Mouse (Mus musculus): ENCODE measurements at regions not wholly inside any gene's neighbourhood (a gene's known extent, or its start where the extent isn't known, plus 50 kb on each side); places are given as distances from the start of the nearest gene placed in this dataset.

DNA sequence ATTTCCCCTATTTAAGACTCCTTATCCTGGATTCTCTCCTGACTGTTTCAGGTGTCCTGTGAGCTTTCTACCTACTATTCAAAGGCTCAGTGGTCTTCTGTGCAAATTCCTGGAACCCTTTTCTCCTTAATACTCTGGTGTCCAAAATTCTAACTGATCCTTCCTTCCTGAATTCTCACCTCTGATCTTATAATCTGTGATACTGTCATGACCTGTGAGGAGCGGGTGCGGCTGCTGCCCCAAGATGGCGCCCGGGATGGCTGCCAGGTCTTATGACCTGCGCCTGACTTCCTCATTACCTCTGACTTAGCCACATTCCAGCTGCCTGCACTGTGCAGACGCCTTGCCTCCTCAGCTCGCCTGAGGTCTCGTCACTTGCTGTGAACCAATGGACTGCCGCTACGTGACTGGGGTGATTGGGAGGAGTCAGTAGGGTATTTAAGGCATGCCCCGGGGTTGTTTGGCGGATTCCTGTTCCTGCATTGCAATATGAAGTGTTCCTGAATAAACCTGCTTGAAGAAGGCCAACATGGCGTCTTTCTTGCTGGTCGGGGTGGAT is 131.2 kb downstream of the Ptbp2 start:
- DNase-seq (ENCODE audit: low read depth) = no peak

DNA sequence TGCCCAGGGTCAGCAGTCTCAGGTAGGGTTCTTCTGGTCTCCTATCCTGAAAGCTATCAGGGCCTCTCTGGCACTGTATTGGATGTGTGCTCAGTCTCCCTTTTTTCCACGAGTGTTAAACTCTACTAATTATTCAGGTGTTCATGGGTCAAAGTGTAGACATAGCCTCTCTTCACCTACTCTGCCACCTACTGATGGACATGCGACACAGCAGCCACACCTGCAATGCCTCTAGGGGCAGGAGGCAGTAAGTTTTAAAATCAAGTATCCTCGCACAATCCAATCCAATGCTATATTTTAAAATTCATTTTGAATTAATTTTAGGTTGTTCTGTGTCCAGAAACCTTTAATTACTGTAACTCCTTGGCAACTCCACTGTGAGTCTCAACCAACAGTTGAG is 145.6 kb downstream of the Ptbp2 start:
- DNase-seq (ENCODE audit: low read depth) = no peak

DNA sequence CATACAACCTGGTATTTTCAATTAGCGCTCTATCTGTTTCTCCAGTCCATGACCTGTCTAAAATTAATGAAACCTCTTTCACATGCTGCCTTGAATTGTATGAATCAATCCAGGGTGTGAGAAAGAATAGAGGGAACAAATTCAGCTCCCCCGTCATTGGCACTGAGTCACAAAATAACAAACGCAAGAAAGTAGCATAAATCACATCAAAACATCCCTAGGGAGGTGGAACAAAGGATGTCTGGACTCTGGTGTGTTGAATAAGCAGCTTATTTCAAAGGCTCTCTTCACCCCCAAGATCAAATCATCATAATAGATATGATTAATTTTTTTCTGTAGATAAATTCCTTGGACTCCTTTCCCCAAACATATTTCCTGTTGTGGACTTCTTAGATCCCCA is 148.6 kb downstream of the Ptbp2 start:
- no peak for DNase-seq (ENCODE audit: low read depth)

DNA sequence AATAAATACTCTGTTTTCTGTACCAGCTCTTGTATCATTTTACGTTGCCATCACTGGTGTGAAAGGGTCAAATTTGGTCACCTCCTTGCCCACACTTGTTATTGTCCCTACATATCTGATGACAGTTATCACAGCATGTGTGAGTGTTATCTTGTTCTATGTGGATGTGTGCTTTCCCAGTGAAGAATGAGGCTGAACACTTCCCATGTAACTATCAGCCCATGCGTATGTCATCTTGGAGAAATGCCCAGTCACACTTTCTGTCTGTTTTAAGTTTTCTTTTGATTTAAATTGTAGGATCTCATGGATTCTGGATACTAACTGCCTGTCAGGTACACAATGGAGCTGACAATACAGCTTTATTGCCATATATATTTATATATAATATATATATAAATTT is 150.8 kb downstream of the Ptbp2 start:
- DNase-seq (ENCODE audit: low read depth) = no peak

DNA sequence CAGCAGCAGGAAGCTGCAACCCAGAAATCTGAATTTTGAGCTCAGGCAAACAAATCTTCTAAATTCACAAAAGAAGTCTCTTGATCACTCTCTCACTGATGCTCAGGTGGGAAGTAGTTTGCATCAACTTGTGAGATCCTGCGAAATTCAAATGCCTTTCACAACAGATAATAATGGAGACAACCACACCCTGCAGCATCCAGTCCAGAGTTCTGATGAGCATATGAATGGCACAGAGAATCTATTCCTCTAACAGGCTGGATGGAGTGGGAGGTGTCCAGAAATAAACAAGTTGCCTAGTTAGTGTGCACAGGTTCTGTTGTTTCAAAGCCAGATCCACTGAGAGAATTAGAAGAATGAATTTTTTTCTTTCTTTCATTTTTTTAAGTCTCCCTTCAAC is 178.2 kb downstream of the Ptbp2 start:
- DNase-seq (ENCODE audit: low read depth) = no peak

DNA sequence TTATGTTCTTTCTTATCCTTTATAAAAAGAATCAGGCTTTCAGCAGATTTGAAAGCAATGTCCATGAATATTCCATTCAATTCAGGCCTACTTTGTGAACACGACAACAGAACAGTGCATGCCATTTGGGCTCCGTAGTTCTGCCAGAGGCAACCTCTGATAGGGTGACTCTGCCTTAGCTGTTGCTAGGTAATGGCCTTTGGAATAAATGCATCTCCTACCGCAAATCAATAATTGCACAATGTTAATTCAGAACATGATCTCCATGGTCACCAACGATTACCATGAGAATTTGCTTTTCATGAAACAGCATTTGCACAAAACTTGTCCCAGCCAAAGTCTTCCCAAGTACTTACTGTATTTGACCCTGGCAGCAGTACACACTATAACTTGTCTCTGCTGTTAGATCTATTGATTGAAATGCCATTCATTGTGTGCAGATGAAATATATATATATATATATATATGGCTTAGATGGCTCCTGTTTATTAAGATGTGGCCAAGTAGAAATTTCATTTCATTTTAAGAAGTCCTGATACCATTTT is 195.3 kb downstream of the Ptbp2 start:
- DNase-seq (ENCODE audit: low read depth) = no peak

DNA sequence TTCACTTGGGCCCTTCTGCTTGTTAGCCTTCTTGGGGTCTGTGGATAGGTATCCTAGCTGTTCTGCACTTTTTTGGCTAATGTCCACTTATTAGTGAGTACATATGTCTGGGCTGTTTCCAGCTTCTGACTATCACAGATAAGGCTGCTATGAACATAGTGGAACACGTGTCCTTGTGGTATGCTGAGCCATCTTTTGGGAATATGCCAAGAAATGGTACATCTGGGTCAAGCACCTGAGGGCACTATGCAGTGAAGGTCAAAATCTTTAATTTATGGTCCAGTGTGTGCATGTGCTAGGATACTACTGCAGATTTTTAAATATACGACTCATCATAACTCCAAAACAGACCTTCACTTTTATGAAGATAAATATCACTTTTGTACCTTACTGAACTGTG is 196.3 kb downstream of the Ptbp2 start:
- no peak for DNase-seq (ENCODE audit: low read depth)

DNA sequence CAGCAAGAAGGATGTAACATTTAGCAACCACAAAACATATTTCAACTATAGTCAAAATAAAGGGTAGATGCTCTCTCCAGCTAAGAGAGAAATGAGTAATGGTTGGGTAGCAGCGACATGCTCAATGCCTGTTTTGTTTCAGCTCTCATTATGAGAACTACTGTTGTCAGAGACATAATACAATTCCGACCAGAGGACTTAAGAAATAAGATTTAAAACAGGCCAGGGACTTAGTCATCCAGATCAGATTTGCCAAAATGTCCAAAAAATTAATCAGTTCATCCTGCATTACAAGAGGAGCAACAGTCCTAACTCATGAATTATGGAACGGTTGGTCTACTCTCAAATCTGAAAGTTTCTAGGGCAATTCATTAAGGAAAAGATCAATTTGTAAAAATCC is 208.8 kb downstream of the Ptbp2 start:
- peak; percentile 8 for DNase-seq (ENCODE audit: low read depth)

DNA sequence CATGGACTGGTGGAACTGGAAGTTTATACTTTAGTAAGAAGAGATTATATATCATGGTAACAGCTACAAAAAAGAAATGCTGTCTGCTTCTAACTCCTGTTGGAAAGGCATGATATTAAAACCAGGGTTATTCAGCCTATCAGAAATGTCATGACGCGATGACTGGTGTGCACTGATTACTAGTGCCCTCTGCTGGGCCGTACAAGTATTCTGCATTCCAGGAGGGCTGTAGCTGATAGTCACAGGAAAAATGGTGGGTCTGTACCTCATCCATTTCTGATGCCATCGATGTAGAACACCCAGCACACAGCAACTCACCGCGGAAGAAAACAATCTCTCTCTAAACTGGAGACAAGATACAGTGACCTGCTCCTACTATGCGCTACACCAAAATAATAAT is 246.4 kb downstream of the Ptbp2 start:
- no peak for DNase-seq (ENCODE audit: low read depth)

DNA sequence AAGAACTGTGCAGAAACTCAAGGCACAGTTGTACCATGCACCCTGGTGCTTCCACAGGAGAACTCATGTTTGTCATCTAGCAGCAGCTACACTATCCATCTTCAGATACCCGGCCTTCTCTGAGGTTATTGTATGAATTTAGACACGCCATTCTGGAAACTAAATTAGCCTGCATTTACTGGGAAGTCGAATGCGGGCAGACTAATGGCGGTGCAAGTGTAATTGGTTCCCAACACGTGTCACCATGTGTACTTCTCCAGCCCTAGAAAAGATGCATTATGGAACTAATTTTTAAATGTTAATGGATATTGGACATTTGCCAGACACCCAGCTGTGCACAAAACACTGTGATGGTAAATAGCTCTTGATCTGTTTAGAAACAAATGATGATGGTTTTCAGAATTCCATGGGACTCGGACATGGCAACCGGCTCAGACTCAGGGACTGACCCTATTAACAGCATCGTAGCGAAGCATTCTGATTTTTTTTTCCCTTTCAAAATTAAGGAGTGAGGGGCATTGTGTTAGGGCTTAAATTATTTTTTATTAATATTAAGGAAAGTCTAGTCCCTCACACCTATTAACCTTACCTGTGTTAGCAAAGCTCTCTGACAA is 259.6 kb downstream of the Ptbp2 start:
- DNase-seq (ENCODE audit: low read depth) = no peak

DNA sequence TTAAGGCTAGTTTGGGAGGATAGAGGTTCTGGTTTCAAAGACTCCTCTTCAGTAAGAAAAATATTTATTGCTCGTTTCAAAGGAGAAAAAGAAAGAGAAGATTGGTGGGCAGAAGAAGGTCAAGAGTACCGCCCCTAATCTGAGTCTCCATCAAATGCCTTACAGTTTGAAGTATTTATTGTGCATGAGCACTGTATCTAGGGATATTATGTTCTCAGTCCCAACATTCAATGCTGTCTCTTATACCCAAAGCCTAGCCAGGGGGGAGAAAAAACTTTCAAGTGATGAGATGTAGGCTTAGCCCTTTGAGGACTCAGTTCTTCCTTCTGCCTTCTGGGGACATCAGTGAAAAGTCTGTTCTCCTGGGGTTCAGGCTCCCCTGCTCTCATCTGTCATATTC is 271.7 kb downstream of the Ptbp2 start:
- DNase-seq (ENCODE audit: low read depth) = no peak

DNA sequence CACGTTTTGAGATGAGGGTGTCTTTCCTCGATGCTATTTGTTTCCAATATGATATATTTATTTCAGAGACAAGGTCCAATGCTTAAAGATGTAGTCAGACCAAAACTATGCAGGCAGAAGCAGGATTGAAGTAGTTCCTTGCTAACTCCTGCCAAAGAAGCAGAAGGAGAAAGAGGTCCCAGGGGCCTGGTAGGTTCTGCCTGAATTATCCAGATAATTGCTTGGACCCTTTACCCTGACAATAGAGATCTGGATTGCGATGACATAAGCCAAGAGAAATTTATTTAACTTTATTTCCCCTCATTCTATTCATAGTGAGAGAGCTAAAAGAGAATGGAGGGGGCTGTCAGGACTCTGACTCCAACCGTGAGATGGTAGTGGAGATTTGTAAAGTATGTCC is 275.1 kb downstream of the Ptbp2 start:
- DNase-seq (ENCODE audit: low read depth) = no peak

DNA sequence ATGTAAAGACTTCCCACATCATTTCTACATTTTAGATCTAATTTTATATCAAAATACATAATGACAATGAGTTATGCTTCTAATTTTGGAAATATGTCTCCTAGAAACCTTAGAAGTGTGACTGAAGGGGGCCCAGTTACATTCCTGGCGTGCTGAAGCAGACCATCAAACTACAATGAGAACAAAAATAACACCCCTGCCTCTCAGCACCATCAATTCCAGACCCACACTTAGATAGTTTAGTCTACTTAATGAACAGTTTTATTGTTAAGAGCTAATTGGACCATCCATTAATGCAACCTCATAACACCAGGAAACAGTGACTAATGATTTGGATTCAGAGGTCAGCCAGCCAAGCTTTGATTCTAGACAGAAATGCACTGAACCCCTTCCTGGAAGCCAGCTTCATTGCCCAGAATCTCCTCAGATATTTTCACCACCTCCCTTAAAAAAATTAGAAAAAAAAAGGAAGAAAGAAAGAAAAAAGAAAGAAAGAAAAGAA is 280.7 kb downstream of the Ptbp2 start:
- no peak for DNase-seq (ENCODE audit: low read depth)

DNA sequence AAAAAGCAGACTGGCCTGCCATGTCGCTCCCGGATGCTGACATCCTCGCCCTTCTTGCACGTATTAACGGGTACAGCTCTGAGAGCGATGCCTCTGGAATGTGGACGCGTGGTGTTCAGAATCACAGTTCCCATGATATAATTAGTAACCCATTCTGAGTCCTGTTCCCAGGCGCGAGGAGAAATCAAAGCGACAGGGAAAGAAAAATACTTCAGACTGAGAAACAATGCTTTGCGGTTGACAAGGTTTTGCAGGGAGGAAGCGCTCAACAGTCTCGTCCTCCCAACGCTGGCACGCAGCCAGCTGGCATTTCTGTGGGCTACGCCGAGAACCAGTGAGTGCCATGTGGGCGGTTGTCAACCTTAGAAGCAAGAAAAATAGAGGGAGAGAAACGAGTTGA is 285.6 kb downstream of the Ptbp2 start:
- DNase-seq (ENCODE audit: low read depth) = peak; percentile 25

DNA sequence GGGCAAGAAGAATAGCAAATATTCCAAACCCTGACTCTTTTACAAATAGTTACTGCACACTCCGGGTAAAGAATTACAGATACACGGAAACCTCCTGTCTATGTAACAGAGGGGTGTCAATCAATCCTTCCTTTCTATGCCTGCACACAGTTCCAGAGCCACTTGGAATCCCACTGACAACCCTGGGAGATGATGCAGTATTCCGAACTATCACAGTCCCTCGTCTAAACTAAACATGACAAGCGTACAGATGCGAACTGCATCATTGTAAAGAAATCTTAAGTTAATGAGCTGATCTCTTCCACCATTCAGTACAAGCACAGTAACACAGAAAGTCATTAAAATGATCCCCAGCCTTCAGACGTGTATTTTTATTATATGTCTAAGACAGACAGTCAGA is 286.4 kb downstream of the Ptbp2 start:
- no peak for DNase-seq (ENCODE audit: low read depth)

DNA sequence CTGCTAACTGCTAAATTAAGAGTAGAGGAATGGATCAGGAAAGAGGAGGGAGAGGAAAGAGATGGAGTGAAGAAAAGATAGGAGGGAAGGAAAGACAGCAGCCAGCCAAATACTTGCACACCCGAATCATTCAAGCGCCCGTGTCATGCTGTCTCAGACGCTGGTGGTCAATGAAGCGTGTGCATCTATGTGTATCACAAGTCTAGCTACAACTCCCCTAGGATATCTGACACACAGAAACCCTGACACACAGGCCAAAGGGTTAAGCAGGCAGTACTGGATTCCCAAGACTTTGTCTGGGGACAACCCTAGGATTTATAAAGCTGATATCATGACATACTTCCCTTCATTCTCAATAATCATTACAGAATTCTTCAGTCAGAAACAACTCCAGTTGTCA is 289.7 kb downstream of the Ptbp2 start:
- DNase-seq (ENCODE audit: low read depth) = no peak

DNA sequence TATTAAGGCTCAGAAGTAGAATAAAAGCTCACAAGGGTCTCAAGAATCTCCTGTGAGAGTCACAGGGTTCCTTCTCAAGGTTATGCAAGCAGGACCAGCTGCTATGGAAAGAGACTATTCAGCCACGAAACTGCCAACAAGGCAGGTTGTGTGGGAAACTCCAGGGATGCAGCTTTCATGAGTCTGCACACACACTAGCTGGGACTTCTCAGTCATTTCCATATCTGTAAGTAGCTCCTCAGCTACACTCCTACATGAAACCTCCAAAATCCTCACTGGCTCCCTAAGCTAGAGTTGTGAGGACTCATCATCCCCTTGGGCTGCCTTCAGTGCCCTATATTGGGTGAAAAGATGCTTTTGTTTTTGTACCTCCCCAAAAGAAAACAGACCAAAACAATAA is 291.6 kb downstream of the Ptbp2 start:
- DNase-seq (ENCODE audit: low read depth) = no peak

DNA sequence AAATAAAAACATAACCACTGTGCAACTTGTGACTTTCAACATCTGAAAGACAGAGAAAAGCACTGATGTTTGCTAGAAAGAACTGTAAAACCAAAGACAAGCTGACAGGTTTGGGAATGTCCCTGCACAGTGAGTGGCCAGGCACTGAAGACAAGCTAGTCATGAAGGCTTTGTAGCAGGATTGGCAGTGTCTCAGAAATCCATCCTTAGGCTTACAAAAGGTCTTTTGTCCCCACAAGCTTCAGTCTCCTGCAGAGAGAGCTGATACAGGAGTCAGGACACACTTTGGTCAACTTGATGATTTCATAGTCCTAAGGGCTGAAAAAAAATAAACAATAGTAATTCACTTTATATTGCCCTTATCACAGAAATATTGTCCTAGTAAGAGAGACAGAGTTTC is 294.9 kb downstream of the Ptbp2 start:
- DNase-seq (ENCODE audit: low read depth) = no peak
